20 mouse cellular contexts compared by ENCODE assay signal in the genomic region with DNA sequence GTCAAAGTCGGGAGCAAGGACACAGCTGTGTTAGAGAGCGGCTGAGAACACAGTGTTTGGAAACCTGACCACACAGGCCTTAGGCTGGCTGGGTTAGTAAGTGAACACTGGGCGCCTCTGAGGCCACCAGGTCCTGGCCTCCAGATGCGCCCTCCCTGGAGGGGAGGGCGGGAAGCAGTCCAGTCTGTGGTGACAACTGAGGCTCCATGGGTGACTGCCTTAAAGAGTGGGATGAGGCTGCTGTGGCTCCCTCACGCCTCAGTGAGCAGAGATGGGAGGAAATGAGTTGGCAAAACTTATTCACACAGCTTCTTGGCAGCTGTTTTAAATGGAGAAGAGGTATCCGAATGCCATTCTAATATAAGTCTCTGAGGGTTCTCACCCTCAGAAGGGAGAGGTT. TPM values are rescaled to one million over a fixed set of nuclear protein-coding genes. Genes with fewer than 3 reads are reported as not detected.
DNase-seq lines count a peak whose midpoint lies in the region; ATAC-seq and TF ChIP-seq lines count a peak whose summit lies in the region.
"Had no signal": no experiment of that assay in that cellular context is flagged by ENCODE, and none has a peak within 500 bp of the region (broad histone marks: within the 10 kb centered on the region; RNA-seq: fewer than 3 reads in every experiment).

No protein-coding gene starts in this region.

- H3K9me3 ChIP-seq in heart, embryonic 10.5 days = no peaks in the 10 kb centered on the region
- no peaks in the 10 kb centered on the region for H3K9me3 ChIP-seq in kidney, embryonic 15.5 days (replicated peaks)
- H3K9me3 ChIP-seq in limb, embryonic 10.5 days (replicated peaks) = no peaks in the 10 kb centered on the region
- H3K9me3 ChIP-seq: forebrain, embryonic 12.5 days; hindbrain, embryonic 13.5 days; midbrain, embryonic 12.5 days had no signal

- no peak overlapping the region for H3K4me2 ChIP-seq in kidney, embryonic 15.5 days
- H3K4me2 ChIP-seq: forebrain, embryonic 12.5 days; hindbrain, embryonic 13.5 days; midbrain, embryonic 12.5 days had no signal

- DNase-seq in heart, embryonic 10.5 days (ENCODE audit: low spot score) = no peak
- DNase-seq in heart, adult 18-20 months = no peak
- DNase-seq in kidney, adult 11 months = no peak
- DNase-seq in 416B (ENCODE audit: low read depth) = peak; percentile 57
- DNase-seq in layer of hippocampus, adult 2 months (ENCODE audit: low spot score in 2 of 2) = no peak
- no peak for DNase-seq in limb, embryonic 10.5 days (ENCODE audit: low spot score)
- DNase-seq: adrenal gland, adult 2 months; cerebellum, adult 9-10 months; embryo, embryonic 11 days; heart, adult 11 months; kidney, postnatal 14 days; lung, postnatal 10 days; thymus, postnatal 14 days had no signal

- H3K4me1 ChIP-seq in heart, embryonic 10.5 days = peaks cover 41% of the 10 kb centered on the region
- peaks cover 44% of the 10 kb centered on the region for H3K4me1 ChIP-seq in kidney, embryonic 15.5 days
- H3K4me1 ChIP-seq in limb, embryonic 10.5 days = peaks cover 24% of the 10 kb centered on the region
- H3K4me1 ChIP-seq: midbrain, embryonic 12.5 days had no signal

- 60% methylated on average over 7 of the region's 7 CpGs for WGBS in heart, embryonic 10.5 days
- WGBS in kidney, embryonic 15.5 days = 26% methylated on average over 7 of the region's 7 CpGs
- WGBS in limb, embryonic 10.5 days = 73% methylated on average over 7 of the region's 7 CpGs

- no peak overlapping the region for H3K4me3 ChIP-seq in heart, embryonic 10.5 days
- H3K4me3 ChIP-seq in kidney, embryonic 15.5 days (replicated peaks) = no peak overlapping the region
- H3K4me3 ChIP-seq in layer of hippocampus, adult 2 months = no peak overlapping the region
- H3K4me3 ChIP-seq in limb, embryonic 10.5 days = no peak overlapping the region
- H3K4me3 ChIP-seq: forebrain, embryonic 12.5 days; hindbrain, embryonic 13.5 days; midbrain, embryonic 12.5 days; myocyte had no signal

- no peak overlapping the region for H3K9ac ChIP-seq in kidney, embryonic 15.5 days
- H3K9ac ChIP-seq: forebrain, embryonic 12.5 days; hindbrain, embryonic 13.5 days; liver, embryonic 14.5 days; midbrain, embryonic 12.5 days had no signal

- ATAC-seq in kidney, embryonic 15.5 days (replicated peaks; ENCODE audit: low FRiP score) = peak; percentile 91
- peak; percentile 73 for ATAC-seq in megakaryocyte progenitor cell, adult 5-6 weeks (replicated peaks; ENCODE audit: poor library complexity)

- no peaks in the 10 kb centered on the region for H3K27me3 ChIP-seq in heart, embryonic 10.5 days (ENCODE audit: insufficient read depth, poor library complexity, severe bottlenecking)
- no peaks in the 10 kb centered on the region for H3K27me3 ChIP-seq in kidney, embryonic 15.5 days
- H3K27me3 ChIP-seq in limb, embryonic 10.5 days (ENCODE audit: low read depth, poor library complexity, severe bottlenecking) = peaks cover 20% of the 10 kb centered on the region; the same call in 1 of the 2 replicates

- no peak for TF ChIP-seq CTCF in layer of hippocampus, adult 2 months (conservative IDR thresholded peaks at IDR 0.05)

- no peaks in the 10 kb centered on the region for H3K36me3 ChIP-seq in heart, embryonic 10.5 days
- no peaks in the 10 kb centered on the region for H3K36me3 ChIP-seq in kidney, embryonic 15.5 days
- no peaks in the 10 kb centered on the region for H3K36me3 ChIP-seq in limb, embryonic 10.5 days
- H3K36me3 ChIP-seq: forebrain, embryonic 12.5 days; hindbrain, embryonic 13.5 days; midbrain, embryonic 12.5 days had no signal

- H3K27ac ChIP-seq in heart, embryonic 10.5 days = peak overlapping the region; percentile 62; the same call in 1 of the 2 replicates
- H3K27ac ChIP-seq in kidney, embryonic 15.5 days = peak overlapping the region; percentile 70
- no peak overlapping the region for H3K27ac ChIP-seq in layer of hippocampus, adult 2 months
- no peak overlapping the region for H3K27ac ChIP-seq in limb, embryonic 10.5 days
- H3K27ac ChIP-seq: forebrain, embryonic 12.5 days; hindbrain, embryonic 13.5 days; liver, embryonic 14.5 days; midbrain, embryonic 12.5 days had no signal

RNA-seq across cellular contexts. Expression of gene Cds1, which starts 51.9 kb away (rescaled TPM):
- polyA plus RNA-seq in heart, embryonic 10.5 days (2016; fragmentation: Nextera tagmentation; extraction: Ambion mirVana) = 0.42 and 0.64 TPM in 2 replicates
- 10 to 100 TPM; 27.3 to 32.3 TPM for total RNA-seq in heart, adult 18-20 months (2021)
- 10.9 and 11.8 TPM in 2 replicates for polyA plus RNA-seq in kidney, embryonic 15.5 days (2015; fragmentation: Nextera tagmentation; extraction: Ambion mirVana)
- 7.9 and 10.8 TPM in 2 replicates for total RNA-seq in megakaryocyte progenitor cell, adult 5-6 weeks (2015)
- 7.4 and 7.8 TPM in 2 replicates for total RNA-seq in megakaryocyte progenitor cell, adult 5-6 weeks (2017)
- 10 to 100 TPM; 58.4 to 60.3 TPM for total RNA-seq in layer of hippocampus, adult 2 months (2021)
- 0.67 and 0.68 TPM in 2 replicates for polyA plus RNA-seq in limb, embryonic 10.5 days (2016; fragmentation: Nextera tagmentation; extraction: Ambion mirVana)
- polyA plus RNA-seq: myocyte had no signal

Comparison
In these comparisons a context has a peak if more than half of its experiments do, and no peak if none do; other contexts are left out.
1. H3K27ac ChIP-seq: peak in heart, embryonic 10.5 days (single experiment) and kidney, embryonic 15.5 days (single experiment); none in layer of hippocampus, adult 2 months (single experiment) and limb, embryonic 10.5 days (single experiment).